Mouse (Mus musculus) intestine, embryonic 14.5 days (tissue): ENCODE measurements at regions not wholly inside any gene's neighbourhood (a gene's known extent, or its start where the extent isn't known, plus 50 kb on each side); places are given as distances from the start of the nearest gene placed in this dataset.

Source experiments
- ATAC-seq: fragments of 200-750 bp; cut with Nextera tagmentation; replicated peaks from 2 replicates; pipeline ENCODE4 v1.8.0; 2017; ENCODE audit warnings: low read depth, moderate number of reproducible peaks, moderate TSS enrichment, moderate library complexity; ENCODE audit not compliant: low FRiP score, low TSS enrichment
- DNase-seq: peaks from one replicate; pipeline ENCODE4 v3.0.0-alpha.2; 2018; ENCODE audit warnings: low spot score
- H3K27ac ChIP-seq: fragments of 300-500 bp; sonication (generic); 2 replicates; pipeline ENCODE4 v1.5.1; 2014; ENCODE audit warnings: low read depth, mild to moderate bottlenecking, control low read depth
- H3K27me3 ChIP-seq: fragments of 300-500 bp; sonication (generic); replicated peaks from 2 replicates; pipeline ENCODE4 v1.6.1; 2014; ENCODE audit warnings: low read length, control low read depth; ENCODE audit not compliant: control insufficient read depth, insufficient read depth
- H3K36me3 ChIP-seq: fragments of 300-500 bp; sonication (generic); 2 replicates; pipeline ENCODE4 v1.6.1; 2014; ENCODE audit warnings: low read length, control low read depth; ENCODE audit not compliant: control insufficient read depth, insufficient read depth
- H3K4me1 ChIP-seq: fragments of 300-500 bp; sonication (generic); replicated peaks from 2 replicates; pipeline ENCODE4 v1.6.1; 2014; ENCODE audit warnings: low read length, control low read depth, mixed read lengths; ENCODE audit not compliant: control insufficient read depth, insufficient read depth
- H3K4me2 ChIP-seq: fragments of 300-500 bp; sonication (generic); 2 replicates; pipeline ENCODE4 v1.6.1; 2014; ENCODE audit warnings: low read length
- H3K4me3 ChIP-seq: fragments of 300-500 bp; sonication (generic); 2 replicates; pipeline ENCODE4 v1.5.1; 2014; ENCODE audit warnings: low read depth, low read length, control low read depth, mixed read lengths
- H3K9ac ChIP-seq: fragments of 300-500 bp; sonication (generic); 2 replicates; pipeline ENCODE4 v1.6.1; 2014; ENCODE audit warnings: mild to moderate bottlenecking, low read length
- H3K9me3 ChIP-seq: fragments of 300-500 bp; sonication (generic); 2 replicates; pipeline ENCODE4 v1.6.1; 2016; ENCODE audit warnings: low read length, control low read depth; ENCODE audit not compliant: control insufficient read depth
- WGBS: fragments of 180-500 bp; shearing (Covaris S2); extraction: QIAGEN DNeasy Blood & Tissue Kit; methylation state at CpG from one replicate; pipeline ENCODE4 v1.1.7; 2014; 5-methylcytosine and 5-hydroxymethylcytosine counted together

DNA sequence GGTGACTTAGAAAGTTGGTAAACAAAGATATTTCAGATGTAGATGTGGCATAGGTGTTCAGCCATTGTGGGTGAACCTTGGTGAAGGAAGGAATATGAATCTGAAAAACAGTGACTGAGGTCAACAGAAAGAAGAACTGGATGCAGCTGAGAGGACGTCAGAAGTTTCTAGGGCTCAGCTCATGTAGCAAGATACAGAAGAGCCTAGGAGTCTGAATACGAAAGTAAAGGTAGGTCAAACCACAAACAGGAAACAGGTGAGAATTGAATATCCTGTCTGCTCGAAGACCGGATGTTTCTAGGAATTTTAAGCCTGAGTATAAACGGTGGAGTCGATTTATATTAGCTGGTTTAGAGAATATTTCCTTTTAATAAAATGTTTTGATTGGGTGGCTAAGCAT, 223.7 kb upstream of the Cblb start:
- WGBS, result 65% methylated on average over 6 of the region's 6 CpGs
- DNase-seq, result no peak
- Histone ChIP-seq H3K36me3 (no peaks in the 10 kb centered on the region), H3K9me3 (no peaks in the 10 kb centered on the region), H3K27me3 (no peaks in the 10 kb centered on the region), H3K4me3 (no peak overlapping the region), H3K27ac (no peak overlapping the region), H3K4me2 (no peak overlapping the region), H3K9ac (no peak overlapping the region), H3K4me1 (no peaks in the 10 kb centered on the region)
- no peak for ATAC-seq

DNA sequence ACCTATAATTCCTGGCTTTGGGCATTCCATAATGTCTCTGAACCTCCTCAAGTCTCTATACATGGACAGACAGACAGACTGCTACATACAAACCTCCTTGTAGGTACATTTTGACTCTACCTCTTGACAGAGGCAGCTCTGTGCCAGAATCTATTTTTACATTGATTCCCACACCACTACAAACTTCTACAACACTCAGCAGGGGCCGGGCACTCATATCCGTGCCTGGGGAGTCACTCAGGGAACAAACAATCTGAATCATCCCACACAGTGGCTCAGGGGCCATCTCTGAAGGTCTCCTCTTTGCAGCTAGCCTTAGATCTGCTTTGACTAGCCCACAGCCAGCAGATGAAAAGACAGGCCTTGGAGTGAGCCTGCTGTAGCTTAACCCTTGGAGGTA, 221.9 kb upstream of the Cblb start:
- Histone ChIP-seq H3K4me3 (no peak overlapping the region), H3K9me3 (no peaks in the 10 kb centered on the region), H3K4me2 (no peak overlapping the region), H3K27me3 (no peaks in the 10 kb centered on the region), H3K4me1 (no peaks in the 10 kb centered on the region), H3K27ac (no peak overlapping the region), H3K36me3 (no peaks in the 10 kb centered on the region), H3K9ac (no peak overlapping the region)
- ATAC-seq (no peak), DNase-seq (no peak)
- WGBS, result 84% methylated on average over 2 of the region's 2 CpGs

- no peak for ATAC-seq
- Histone ChIP-seq H3K4me3 (no peak overlapping the region), H3K36me3 (no peaks in the 10 kb centered on the region), H3K9ac (no peak overlapping the region), H3K4me1 (no peaks in the 10 kb centered on the region), H3K4me2 (no peak overlapping the region), H3K27me3 (no peaks in the 10 kb centered on the region), H3K27ac (no peak overlapping the region), H3K9me3 (no peaks in the 10 kb centered on the region)
- no peak for DNase-seq
- WGBS, result 94% methylated on average over 1 of the region's 1 CpGs
Observed at GRCm38 (mm10) chr16:51811073-51811472, 220.0 kb upstream of the Cblb start.

DNA sequence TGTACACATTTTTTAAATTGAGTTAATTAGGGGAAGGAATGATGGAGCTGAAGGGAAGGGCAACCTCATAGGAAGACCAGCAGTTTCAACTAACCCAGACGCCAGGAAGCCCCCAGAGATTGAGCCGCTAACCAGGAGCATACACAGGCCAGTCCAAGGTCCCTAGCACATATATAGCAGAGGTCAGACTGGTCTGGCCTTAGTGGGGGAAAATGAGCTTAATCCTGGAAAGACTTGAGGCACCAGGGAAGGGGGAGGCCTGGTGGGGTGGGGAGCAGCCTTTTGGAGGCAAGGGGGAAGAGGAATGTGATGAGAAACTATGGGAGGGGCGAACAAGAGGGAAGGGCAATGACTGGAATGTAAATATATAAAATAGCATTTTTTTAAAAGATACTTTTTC, 188.3 kb upstream of the Cblb start:
- Histone ChIP-seq H3K36me3 (no peaks in the 10 kb centered on the region), H3K27me3 (no peaks in the 10 kb centered on the region), H3K4me2 (no peak overlapping the region), H3K9me3 (no peaks in the 10 kb centered on the region), H3K27ac (no peak overlapping the region), H3K4me1 (no peaks in the 10 kb centered on the region), H3K9ac (no peak overlapping the region), H3K4me3 (no peak overlapping the region)
- no peak for ATAC-seq
- DNase-seq, result no peak
- 72% methylated on average over 3 of the region's 3 CpGs for WGBS

DNA sequence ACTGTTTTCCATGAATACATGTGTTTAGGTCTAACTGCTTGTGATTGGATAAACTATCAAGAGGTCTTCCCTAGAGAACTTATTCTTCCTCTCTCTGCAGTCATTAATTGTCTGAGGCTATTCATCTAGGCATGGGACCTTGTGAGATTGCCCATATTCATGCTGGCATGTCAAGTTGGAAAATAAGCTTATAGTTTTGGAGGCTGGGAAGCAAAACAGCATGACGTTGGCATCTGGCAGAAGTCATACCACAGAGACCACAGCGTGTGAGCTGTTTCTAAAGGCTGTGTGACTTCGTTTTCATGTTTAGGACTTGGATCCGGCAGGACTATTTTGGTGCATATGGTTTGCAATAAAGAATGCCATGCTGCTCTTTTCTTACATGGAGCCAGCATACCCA, 185.5 kb upstream of the Cblb start:
- H3K27me3 ChIP-seq, result no peaks in the 10 kb centered on the region
- no peaks in the 10 kb centered on the region for H3K36me3 ChIP-seq
- ATAC-seq (no peak), DNase-seq (no peak)
- no peaks in the 10 kb centered on the region for H3K4me1 ChIP-seq
- no peak overlapping the region for H3K27ac ChIP-seq
- 83% methylated on average over 4 of the region's 4 CpGs for WGBS
- H3K9me3 ChIP-seq, result no peaks in the 10 kb centered on the region
- no peak overlapping the region for H3K4me3 ChIP-seq
- H3K9ac ChIP-seq, result no peak overlapping the region
- H3K4me2 ChIP-seq, result no peak overlapping the region

DNA sequence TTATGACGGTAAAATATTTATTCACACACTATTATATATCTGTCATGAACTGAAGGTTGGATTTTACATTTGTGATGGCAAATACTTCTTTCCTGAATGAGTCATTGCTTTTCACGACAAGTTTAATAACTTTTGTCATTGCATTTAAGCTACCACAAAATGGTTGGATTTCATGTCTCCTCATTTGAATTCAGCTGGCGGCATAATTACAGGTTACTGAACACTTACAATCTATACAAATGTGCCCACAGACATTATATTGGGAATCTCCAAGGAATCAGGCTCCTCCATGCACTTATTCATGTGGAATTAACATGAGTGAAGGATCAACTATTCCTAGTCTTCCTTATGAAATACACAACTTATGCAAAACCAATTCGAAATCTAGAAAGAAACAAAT, 150.3 kb upstream of the Cblb start:
- no peaks in the 10 kb centered on the region for H3K9me3 ChIP-seq
- no peaks in the 10 kb centered on the region for H3K27me3 ChIP-seq
- H3K4me2 ChIP-seq, result no peak overlapping the region
- WGBS, result 87% methylated on average over 4 of the region's 4 CpGs
- no peak overlapping the region for H3K4me3 ChIP-seq
- DNase-seq, result no peak
- no peak overlapping the region for H3K9ac ChIP-seq
- H3K36me3 ChIP-seq, result no peaks in the 10 kb centered on the region
- no peak overlapping the region for H3K27ac ChIP-seq
- no peak for ATAC-seq
- H3K4me1 ChIP-seq, result no peaks in the 10 kb centered on the region

GRCm38 (mm10) chr16:51881127-51881526, 149.9 kb upstream of the Cblb start:
- Histone ChIP-seq H3K27me3 (no peaks in the 10 kb centered on the region), H3K9ac (no peak overlapping the region), H3K4me3 (no peak overlapping the region), H3K36me3 (no peaks in the 10 kb centered on the region), H3K4me2 (no peak overlapping the region), H3K4me1 (no peaks in the 10 kb centered on the region), H3K9me3 (no peaks in the 10 kb centered on the region), H3K27ac (no peak overlapping the region)
- DNase-seq, result no peak
- no peak for ATAC-seq
- 95% methylated on average over 2 of the region's 2 CpGs for WGBS

- Histone ChIP-seq H3K4me2 (no peak overlapping the region), H3K4me1 (no peaks in the 10 kb centered on the region), H3K9ac (no peak overlapping the region), H3K36me3 (no peaks in the 10 kb centered on the region), H3K4me3 (no peak overlapping the region), H3K27me3 (no peaks in the 10 kb centered on the region), H3K9me3 (no peaks in the 10 kb centered on the region), H3K27ac (no peak overlapping the region)
- ATAC-seq (no peak), DNase-seq (no peak)
- WGBS, result 61% methylated on average over 2 of the region's 2 CpGs
Observed at GRCm38 (mm10) chr16:51883813-51884212, 147.2 kb upstream of the Cblb start.

DNA sequence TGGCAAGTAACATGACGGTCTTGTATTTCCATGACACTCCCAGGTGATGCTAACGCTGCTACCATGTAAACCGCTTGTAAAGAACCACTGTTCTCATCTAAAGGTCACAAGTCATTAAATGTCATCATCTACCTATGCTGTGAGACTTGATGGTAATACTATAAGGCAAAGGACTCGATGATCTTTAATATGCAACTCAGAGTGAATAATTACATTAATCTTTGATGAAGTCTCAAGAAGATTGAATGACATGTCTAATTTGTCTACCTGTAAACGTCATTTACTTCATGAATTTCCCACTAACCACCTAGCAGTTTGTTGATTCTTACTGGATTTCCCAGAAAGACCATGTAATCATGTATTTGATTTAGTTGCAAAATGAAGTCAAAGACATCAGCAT, 143.5 kb upstream of the Cblb start:
- ATAC-seq, result no peak
- H3K4me1 ChIP-seq, result no peaks in the 10 kb centered on the region
- no peak overlapping the region for H3K27ac ChIP-seq
- no peak for DNase-seq
- H3K4me3 ChIP-seq, result no peak overlapping the region
- no peaks in the 10 kb centered on the region for H3K36me3 ChIP-seq
- H3K4me2 ChIP-seq, result no peak overlapping the region
- WGBS, result 87% methylated on average over 5 of the region's 5 CpGs
- no peaks in the 10 kb centered on the region for H3K9me3 ChIP-seq
- H3K27me3 ChIP-seq, result no peaks in the 10 kb centered on the region
- H3K9ac ChIP-seq, result no peak overlapping the region
